15 mouse cellular contexts compared by ENCODE assay signal in genomic region chr5:32350551-32351256, GRCm38 (mm10).
DNase-seq lines count a peak whose midpoint lies in the region; ATAC-seq and TF ChIP-seq lines count a peak whose summit lies in the region.
"Had no signal": no experiment of that assay in that cellular context is flagged by ENCODE, and none has a peak within 500 bp of the region (broad histone marks: within the 10 kb centered on the region; RNA-seq: fewer than 3 reads in every experiment).

No protein-coding gene starts in this region.

- no peak overlapping the region for H3K4me2 ChIP-seq in heart, embryonic 11.5 days
- H3K4me2 ChIP-seq in lung, postnatal 0 days (replicated peaks; ENCODE audit: low read depth, low read length): no peak overlapping the region
- H3K4me2 ChIP-seq in forebrain, embryonic 13.5 days: no peak overlapping the region
- H3K4me2 ChIP-seq in kidney, embryonic 16.5 days (replicated peaks; ENCODE audit: low read depth, low read length): no peak overlapping the region
- H3K4me2 ChIP-seq in hindbrain, embryonic 16.5 days (ENCODE audit: low read length): no peak overlapping the region
- H3K4me2 ChIP-seq: liver, embryonic 13.5 days had no signal

- peak overlapping the region; percentile 74; the same call in 1 of the 2 replicates for H3K27ac ChIP-seq in heart, embryonic 11.5 days (ENCODE audit: low read depth, low read length)
- H3K27ac ChIP-seq in lung, postnatal 0 days (ENCODE audit: low read length): peak overlapping the region; percentile 79
- H3K27ac ChIP-seq in forebrain, embryonic 13.5 days: no peak overlapping the region
- no peak overlapping the region for H3K27ac ChIP-seq in kidney, embryonic 16.5 days (ENCODE audit: low read length)
- no peak overlapping the region for H3K27ac ChIP-seq in hindbrain, embryonic 16.5 days (ENCODE audit: low read depth, low read length)
- H3K27ac ChIP-seq: hindbrain, postnatal 0 days; liver, embryonic 13.5 days; midbrain, embryonic 10.5 days had no signal

- TF ChIP-seq EP300 in lung, postnatal 0 days (IDR thresholded peaks at IDR 0.05): peak; percentile 16; the same call in 1 of the 2 replicates

- H3K4me3 ChIP-seq in heart, embryonic 11.5 days (ENCODE audit: low read depth, low read length): no peak overlapping the region
- no peak overlapping the region for H3K4me3 ChIP-seq in lung, postnatal 0 days (ENCODE audit: low read depth, low read length)
- H3K4me3 ChIP-seq in forebrain, embryonic 13.5 days: no peak overlapping the region
- H3K4me3 ChIP-seq in kidney, embryonic 16.5 days (ENCODE audit: low read length): no peak overlapping the region
- H3K4me3 ChIP-seq in hindbrain, embryonic 16.5 days (ENCODE audit: low read length): no peak overlapping the region
- H3K4me3 ChIP-seq: erythroblast, embryonic 14.5 days; liver, embryonic 13.5 days; midbrain, embryonic 10.5 days had no signal

- peaks cover 29% of the 10 kb centered on the region for H3K4me1 ChIP-seq in heart, embryonic 11.5 days (ENCODE audit: control insufficient read depth, insufficient read depth, low read length)
- H3K4me1 ChIP-seq in lung, postnatal 0 days (ENCODE audit: insufficient read depth, low read depth, low read length): peaks cover 39% of the 10 kb centered on the region
- H3K4me1 ChIP-seq in forebrain, embryonic 13.5 days: no peaks in the 10 kb centered on the region
- H3K4me1 ChIP-seq in kidney, embryonic 16.5 days (ENCODE audit: insufficient read depth, low read length): peaks cover 22% of the 10 kb centered on the region
- no peaks in the 10 kb centered on the region; the same call in 1 of the 2 replicates for H3K4me1 ChIP-seq in hindbrain, embryonic 16.5 days (ENCODE audit: control insufficient read depth, insufficient read depth, low read depth, low read length)
- H3K4me1 ChIP-seq: liver, embryonic 13.5 days had no signal

- H3K36me3 ChIP-seq in heart, embryonic 11.5 days (ENCODE audit: control insufficient read depth, insufficient read depth, low read length): no peaks in the 10 kb centered on the region
- H3K36me3 ChIP-seq in lung, postnatal 0 days (ENCODE audit: insufficient read depth, low read length): no peaks in the 10 kb centered on the region
- H3K36me3 ChIP-seq in forebrain, embryonic 13.5 days (ENCODE audit: poor library complexity, severe bottlenecking): no peaks in the 10 kb centered on the region
- no peaks in the 10 kb centered on the region for H3K36me3 ChIP-seq in kidney, embryonic 16.5 days (ENCODE audit: insufficient read depth, low read length)
- no peaks in the 10 kb centered on the region for H3K36me3 ChIP-seq in hindbrain, embryonic 16.5 days (ENCODE audit: control insufficient read depth, insufficient read depth, low read length)
- H3K36me3 ChIP-seq: liver, embryonic 13.5 days; midbrain, embryonic 10.5 days had no signal

- no peak overlapping the region for H3K9ac ChIP-seq in heart, embryonic 11.5 days (ENCODE audit: low read depth, low read length)
- no peak overlapping the region for H3K9ac ChIP-seq in lung, postnatal 0 days (replicated peaks; ENCODE audit: low read depth)
- H3K9ac ChIP-seq in forebrain, embryonic 13.5 days: no peak overlapping the region
- no peak overlapping the region for H3K9ac ChIP-seq in kidney, embryonic 16.5 days (replicated peaks; ENCODE audit: low read length)
- H3K9ac ChIP-seq in hindbrain, embryonic 16.5 days (ENCODE audit: low read depth, low read length): no peak overlapping the region
- H3K9ac ChIP-seq: liver, embryonic 13.5 days had no signal

- H3K9me3 ChIP-seq in heart, embryonic 11.5 days (replicated peaks; ENCODE audit: control insufficient read depth, low read length): no peaks in the 10 kb centered on the region
- H3K9me3 ChIP-seq in lung, postnatal 0 days (ENCODE audit: low read length): no peaks in the 10 kb centered on the region
- no peaks in the 10 kb centered on the region for H3K9me3 ChIP-seq in forebrain, embryonic 13.5 days (replicated peaks)
- no peaks in the 10 kb centered on the region for H3K9me3 ChIP-seq in kidney, embryonic 16.5 days (ENCODE audit: low read length)
- H3K9me3 ChIP-seq in hindbrain, embryonic 16.5 days (ENCODE audit: control insufficient read depth, low read length): no peaks in the 10 kb centered on the region
- H3K9me3 ChIP-seq: liver, embryonic 13.5 days; midbrain, embryonic 10.5 days had no signal

- no peak for TF ChIP-seq CTCF in lung, postnatal 0 days (IDR thresholded peaks at IDR 0.05)

- ATAC-seq in heart, embryonic 11.5 days (replicated peaks; ENCODE audit: insufficient number of reproducible peaks, low FRiP score, low TSS enrichment): no peak
- ATAC-seq in lung, postnatal 0 days: 0 out of 2 replicates have a peak, but pooled peaks have one; percentile 16
- no peak for ATAC-seq in forebrain, embryonic 13.5 days
- ATAC-seq in kidney, embryonic 16.5 days (ENCODE audit: low FRiP score, low TSS enrichment): no peak
- ATAC-seq in hindbrain, embryonic 16.5 days: no peak
- ATAC-seq: hindbrain, postnatal 0 days had no signal

- DNase-seq in gastrocnemius, adult 18-20 months (ENCODE audit: low spot score): peak; percentile 59
- DNase-seq in gastrocnemius, postnatal 10 days: no peak
- peak; percentile 55 for DNase-seq in NIH3T3 (ENCODE audit: low read depth)
- peak; percentile 80 for DNase-seq in lung, postnatal 0 days (ENCODE audit: low spot score)
- DNase-seq: cerebellum, adult 2 months; embryo, embryonic 11 days; liver, embryonic 13.5 days; thymus, postnatal 4 days had no signal

- WGBS in heart, embryonic 11.5 days (ENCODE audit: insufficient replicate concordance): 72% methylated on average over 3 of the region's 3 CpGs
- 36% methylated on average over 3 of the region's 3 CpGs for WGBS in lung, postnatal 0 days
- 84% methylated on average over 3 of the region's 3 CpGs for WGBS in forebrain, embryonic 13.5 days
- WGBS in kidney, embryonic 16.5 days: 91% methylated on average over 3 of the region's 3 CpGs
- WGBS in hindbrain, embryonic 16.5 days: 86% methylated on average over 3 of the region's 3 CpGs

- H3K27me3 ChIP-seq in heart, embryonic 11.5 days (ENCODE audit: control insufficient read depth, insufficient read depth, low read length): no peaks in the 10 kb centered on the region
- no peaks in the 10 kb centered on the region for H3K27me3 ChIP-seq in lung, postnatal 0 days (replicated peaks; ENCODE audit: insufficient read depth, low read length)
- no peaks in the 10 kb centered on the region for H3K27me3 ChIP-seq in forebrain, embryonic 13.5 days
- no peaks in the 10 kb centered on the region for H3K27me3 ChIP-seq in kidney, embryonic 16.5 days (ENCODE audit: insufficient read depth, low read length)
- no peaks in the 10 kb centered on the region for H3K27me3 ChIP-seq in hindbrain, embryonic 16.5 days (replicated peaks; ENCODE audit: control insufficient read depth, insufficient read depth, low read length)
- H3K27me3 ChIP-seq: liver, embryonic 13.5 days had no signal

Comparison
In these comparisons a context has a peak if more than half of its experiments do, and no peak if none do; other contexts are left out.
1. H3K27ac ChIP-seq: peak in heart, embryonic 11.5 days (single experiment) and lung, postnatal 0 days (single experiment); none in forebrain, embryonic 13.5 days (single experiment), kidney, embryonic 16.5 days (single experiment) and hindbrain, embryonic 16.5 days (single experiment).